Mouse (Mus musculus) cerebellum, adult 2 months (tissue): ENCODE data around the gene Irak4. TPM values are rescaled to one million over a fixed set of nuclear protein-coding genes. Genes with fewer than 3 reads are reported as not detected.

ENCODE experiments used
- DNase-seq, 2 experiments: peaks; one replicate each; pipeline ENCODE4 v3.0.0; 2021
- H3K27ac ChIP-seq: fragments of 200-500 bp; 2 replicates; pipeline ENCODE4 v1.5.1; 2012; ENCODE audit warnings: low read length, control low read depth, inconsistent platforms; ENCODE audit not compliant: insufficient read depth
- H3K27me3 ChIP-seq: fragments of 200-500 bp; 2 replicates; pipeline ENCODE4 v1.6.1; 2012; ENCODE audit warnings: inconsistent platforms, mild to moderate bottlenecking, low read length, moderate library complexity; ENCODE audit not compliant: control insufficient read depth, insufficient read depth
- H3K4me1 ChIP-seq: fragments of 200-500 bp; 2 replicates; pipeline ENCODE4 v1.6.1; 2011; ENCODE audit warnings: low read length; ENCODE audit not compliant: control insufficient read depth, insufficient read depth
- H3K4me3 ChIP-seq: fragments of 200-500 bp; replicated peaks from 2 replicates; pipeline ENCODE3; 2011; ENCODE audit warnings: mild to moderate bottlenecking, low read depth, low read length, control low read depth; ENCODE audit not compliant: insufficient read depth
- CTCF ChIP-seq: fragments of 200-500 bp; IDR thresholded peaks from 2 replicates; pipeline ENCODE4 v1.5.1; 2011; ENCODE audit warnings: low read depth, mild to moderate bottlenecking, control low read depth, low read length, moderate library complexity, borderline replicate concordance; ENCODE audit not compliant: insufficient read depth
- POLR2A ChIP-seq: fragments of 200-500 bp; IDR thresholded peaks from 2 replicates; pipeline ENCODE4 v1.6.1; 2011; ENCODE audit warnings: low read length, control low read depth, borderline replicate concordance; ENCODE audit not compliant: insufficient read depth
- WGBS: fragments of 180-500 bp; shearing (Covaris S2); methylation state at CpG from one replicate; pipeline ENCODE4 v1.1.7; 2018; 5-methylcytosine and 5-hydroxymethylcytosine counted together
- polyA plus RNA-seq: library from polyadenylated mRNA; depleted of rRNA; stranded (reverse); fragments of >200 nt; gene quantifications from 2 replicates; pipeline ENCODE4 v1.2.3, GENCODE M21; 2012

Gene Irak4
- polyA plus RNA-seq, 1 experiment: 1.9 TPM

- Histone ChIP-seq H3K4me1 (no peaks in the 10 kb centered on the region), H3K4me3 (no peak overlapping the region), H3K27ac (no peak overlapping the region), H3K27me3 (no peaks in the 10 kb centered on the region; the same call in 1 of the 2 replicates)
- DNase-seq: no peak
- 73% methylated on average over 5 of the region's 5 CpGs for WGBS
- TF ChIP-seq POLR2A (no peak), CTCF (no peak)
Observed at GRCm38 (mm10) chr15:94520959-94521358, 22.5 kb upstream of the Irak4 start.

- no peak for TF ChIP-seq CTCF
- 91% methylated on average over 28 of the region's 28 CpGs for WGBS
- Histone ChIP-seq H3K27me3 (no peaks in the 10 kb centered on the region), H3K4me1 (no peaks in the 10 kb centered on the region), H3K27ac (no peak overlapping the region), H3K4me3 (no peak overlapping the region)
- no peak for DNase-seq
Observed at GRCm38 (mm10) chr15:94523251-94523650, 20.2 kb upstream of the Irak4 start.

- Histone ChIP-seq H3K27ac (no peak overlapping the region), H3K4me3 (no peak overlapping the region), H3K27me3 (no peaks in the 10 kb centered on the region), H3K4me1 (no peaks in the 10 kb centered on the region)
- WGBS: 86% methylated on average over 12 of the region's 12 CpGs
- DNase-seq: no peak
- TF ChIP-seq POLR2A (no peak), CTCF (no peak)
Observed at GRCm38 (mm10) chr15:94524956-94525355, 18.5 kb upstream of the Irak4 start.

GRCm38 (mm10) chr15:94530519-94530918 is 12.9 kb upstream of the Irak4 start:
- DNase-seq: no peak
- TF ChIP-seq CTCF (no peak), POLR2A (no peak)
- H3K27ac ChIP-seq: no peak overlapping the region
- no peaks in the 10 kb centered on the region for H3K27me3 ChIP-seq
- no peak overlapping the region for H3K4me3 ChIP-seq
- no peaks in the 10 kb centered on the region for H3K4me1 ChIP-seq
- 84% methylated on average over 3 of the region's 3 CpGs for WGBS

- no peak for DNase-seq
- WGBS: 87% methylated on average over 5 of the region's 5 CpGs
- Histone ChIP-seq H3K4me3 (no peak overlapping the region), H3K27ac (no peak overlapping the region), H3K4me1 (no peaks in the 10 kb centered on the region), H3K27me3 (no peaks in the 10 kb centered on the region)
- TF ChIP-seq CTCF: no peak
- TF ChIP-seq POLR2A: no peak
Observed at GRCm38 (mm10) chr15:94532306-94532705, 11.1 kb upstream of the Irak4 start.

GRCm38 (mm10) chr15:94532956-94533355 is 10.5 kb upstream of the Irak4 start:
- Histone ChIP-seq H3K4me1 (no peaks in the 10 kb centered on the region), H3K27ac (no peak overlapping the region), H3K27me3 (no peaks in the 10 kb centered on the region), H3K4me3 (no peak overlapping the region)
- no peak for TF ChIP-seq POLR2A
- no peak for TF ChIP-seq CTCF
- DNase-seq: no peak
- 94% methylated on average over 6 of the region's 6 CpGs for WGBS

- Histone ChIP-seq H3K27ac (no peak overlapping the region), H3K4me1 (no peaks in the 10 kb centered on the region), H3K4me3 (no peak overlapping the region), H3K27me3 (no peaks in the 10 kb centered on the region)
- TF ChIP-seq POLR2A (no peak), CTCF (no peak)
- no peak for DNase-seq
- WGBS: 94% methylated on average over 7 of the region's 7 CpGs
Observed at GRCm38 (mm10) chr15:94535521-94535920, 7.9 kb upstream of the Irak4 start.

- Histone ChIP-seq H3K4me1 (no peaks in the 10 kb centered on the region), H3K27me3 (no peaks in the 10 kb centered on the region), H3K27ac (no peak overlapping the region), H3K4me3 (no peak overlapping the region)
- no peak for TF ChIP-seq POLR2A
- TF ChIP-seq CTCF: no peak
- DNase-seq: no peak
- WGBS: 90% methylated on average over 3 of the region's 3 CpGs
Observed at GRCm38 (mm10) chr15:94539296-94539695, 4.1 kb upstream of the Irak4 start.
